Mouse (Mus musculus): ENCODE measurements at regions not wholly inside any gene's neighbourhood (a gene's known extent, or its start where the extent isn't known, plus 50 kb on each side); places are given as distances from the start of the nearest gene placed in this dataset.

GRCm38 (mm10) chr6:99785212-99785611 lies 59.0 kb upstream of the Prok2 start:
- intact Hi-C loops (cut with DNase I): no loop called here
- DNase-seq (ENCODE audit: extremely low spot score in 1 of 2, low spot score in 2 of 2): no peak

- intact Hi-C loops (cut with DNase I): no loop called here
- DNase-seq (ENCODE audit: extremely low spot score in 1 of 2, low spot score in 2 of 2): no peak
Observed at GRCm38 (mm10) chr6:99784804-99785203, 58.6 kb upstream of the Prok2 start.

GRCm38 (mm10) chr6:99784285-99784684 lies 58.1 kb upstream of the Prok2 start:
- intact Hi-C loops (cut with DNase I): no loop called here
- no peak for DNase-seq (ENCODE audit: extremely low spot score in 1 of 2, low spot score in 2 of 2)

GRCm38 (mm10) chr6:99782996-99783395 lies 56.8 kb upstream of the Prok2 start:
- no peak for DNase-seq (ENCODE audit: extremely low spot score in 1 of 2, low spot score in 2 of 2)
- intact Hi-C loops (cut with DNase I): no loop called here
